Mouse (Mus musculus): Measurements from ENCODE around the gene Gm10491. TPM values are rescaled to one million over a fixed set of nuclear protein-coding genes. Genes with fewer than 3 reads are reported as not detected.
"Not testable (repeated sequence)": the region's sequence is repeated elsewhere in the genome, so short reads cannot be mapped to it uniquely, and the experiment has no call there.

Gm10491 gene
- polyA plus RNA-seq, 1 experiment, result not detected

DNA sequence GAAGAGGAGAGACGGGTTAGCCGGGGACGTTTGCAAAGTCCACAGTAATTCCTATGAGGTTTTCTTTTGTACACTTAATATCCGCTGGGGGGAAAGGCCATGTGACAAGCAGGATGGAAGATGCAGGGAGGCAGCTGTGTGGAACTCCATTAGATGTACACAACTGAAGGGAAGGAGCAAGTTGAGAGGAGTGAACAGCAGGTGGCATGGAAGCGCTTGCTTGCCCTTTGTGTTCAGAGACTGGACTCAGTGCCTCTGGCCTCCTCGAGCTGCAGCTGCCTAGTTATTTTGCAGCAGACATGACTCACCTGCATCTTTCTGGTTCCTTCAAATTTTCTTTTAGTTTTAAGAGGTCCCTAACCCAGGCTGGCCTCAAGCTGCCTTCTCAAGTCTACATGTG lies 2.8 kb upstream of the Gm10491 start:
- H3K36me3 ChIP-seq (ENCODE audit: control insufficient read depth, insufficient read depth, low read length), result no peaks in the 10 kb centered on the region
- TF ChIP-seq POLR2A (IDR thresholded peaks at IDR 0.05; ENCODE audit: control insufficient read depth, low read depth, low read length), result no peak
- H3K27ac ChIP-seq (ENCODE audit: control insufficient read depth, insufficient read depth, low read depth, low read length), result no peak overlapping the region
- no peak overlapping the region for H3K4me3 ChIP-seq (ENCODE audit: control insufficient read depth, low read depth, low read length)
- H3K27me3 ChIP-seq (ENCODE audit: control insufficient read depth, insufficient read depth, low read length), result no peaks in the 10 kb centered on the region
- no peaks in the 10 kb centered on the region for H3K4me1 ChIP-seq (ENCODE audit: control insufficient read depth, insufficient read depth, low read length)

GRCm38 (mm10) chrX:7909242-7909641 lies 1.6 kb upstream of the Gm10491 start, which contains the start of gene Gm10490:
TSS of gene Gm10490 (plus strand) at chrX:7909542.
- H3K27ac ChIP-seq (ENCODE audit: control insufficient read depth, insufficient read depth, low read depth, low read length); H3K4me1 ChIP-seq (ENCODE audit: control insufficient read depth, insufficient read depth, low read length); H3K27me3 ChIP-seq (ENCODE audit: control insufficient read depth, insufficient read depth, low read length); H3K4me3 ChIP-seq (ENCODE audit: control insufficient read depth, low read depth, low read length); H3K36me3 ChIP-seq (ENCODE audit: control insufficient read depth, insufficient read depth, low read length): not testable (repeated sequence)

GRCm38 (mm10) chrX:7904441-7904840 lies 3.2 kb downstream of the Gm10491 start:
- TF ChIP-seq POLR2A (IDR thresholded peaks at IDR 0.05; ENCODE audit: control insufficient read depth, low read depth, low read length) (no peak), CTCF (IDR thresholded peaks at IDR 0.05; ENCODE audit: control insufficient read depth, insufficient read depth, insufficient replicate concordance, low read depth, low read length) (no peak)
- Histone ChIP-seq H3K4me1 (ENCODE audit: control insufficient read depth, insufficient read depth, low read length) (no peaks in the 10 kb centered on the region; the same call in 1 of the 2 replicates), H3K27ac (ENCODE audit: control insufficient read depth, insufficient read depth, low read depth, low read length) (no peak overlapping the region)

GRCm38 (mm10) chrX:7898880-7899874 lies 8.5 kb downstream of the Gm10491 start, which contains the start of the genes Pqbp1 and Timm17b:
TSS of gene Pqbp1 (minus strand) at chrX:7899269.
TSS of gene Timm17b (plus strand) at chrX:7899357.
- TF ChIP-seq POLR2A (IDR thresholded peaks at IDR 0.05; ENCODE audit: control insufficient read depth, low read depth, low read length) (peak; percentile 55), CTCF (IDR thresholded peaks at IDR 0.05; ENCODE audit: control insufficient read depth, insufficient read depth, insufficient replicate concordance, low read depth, low read length) (no peak)
- H3K27ac ChIP-seq (ENCODE audit: control insufficient read depth, insufficient read depth, low read depth, low read length), result peak within 1 kb of the TSS; percentile 95
- peak within 1 kb of the TSS; percentile 91 for H3K4me3 ChIP-seq (ENCODE audit: control insufficient read depth, low read depth, low read length)
- H3K27me3 ChIP-seq (ENCODE audit: control insufficient read depth, insufficient read depth, low read length), result no peaks in the 10 kb centered on the region
- H3K36me3 ChIP-seq (ENCODE audit: control insufficient read depth, insufficient read depth, low read length), result no peaks in the 10 kb centered on the region
- H3K4me1 ChIP-seq (ENCODE audit: control insufficient read depth, insufficient read depth, low read length), result no peaks in the 10 kb centered on the region; the same call in 1 of the 2 replicates

More at GRCm38 (mm10) chrX:7904441-7904840, 3.2 kb downstream of the Gm10491 start:
- Histone ChIP-seq H3K4me3 (ENCODE audit: control insufficient read depth, low read depth, low read length) (no peak overlapping the region), H3K27me3 (ENCODE audit: control insufficient read depth, insufficient read depth, low read length) (no peaks in the 10 kb centered on the region), H3K36me3 (ENCODE audit: control insufficient read depth, insufficient read depth, low read length) (no peaks in the 10 kb centered on the region)

GRCm38 (mm10) chrX:7898211-7898610 lies 9.4 kb downstream of the Gm10491 start:
- H3K27ac ChIP-seq (ENCODE audit: control insufficient read depth, insufficient read depth, low read depth, low read length), result peak overlapping the region; percentile 87

GRCm38 (mm10) chrX:7883841-7884567 lies 23.6 kb downstream of the Gm10491 start, which contains the start of gene Slc35a2:
TSS of gene Slc35a2 (plus strand) at chrX:7884028.
- peak; percentile 74 for TF ChIP-seq POLR2A (IDR thresholded peaks at IDR 0.05; ENCODE audit: control insufficient read depth, low read depth, low read length)
- TF ChIP-seq CTCF (IDR thresholded peaks at IDR 0.05; ENCODE audit: control insufficient read depth, insufficient read depth, insufficient replicate concordance, low read depth, low read length), result no peak
- Histone ChIP-seq H3K27ac (ENCODE audit: control insufficient read depth, insufficient read depth, low read depth, low read length) (peak within 1 kb of the TSS; percentile 96), H3K4me1 (ENCODE audit: control insufficient read depth, insufficient read depth, low read length) (peaks cover 11% of the 10 kb centered on the region), H3K36me3 (ENCODE audit: control insufficient read depth, insufficient read depth, low read length) (no peaks in the 10 kb centered on the region), H3K27me3 (ENCODE audit: control insufficient read depth, insufficient read depth, low read length) (no peaks in the 10 kb centered on the region), H3K4me3 (ENCODE audit: control insufficient read depth, low read depth, low read length) (peak within 1 kb of the TSS; percentile 98)

More at GRCm38 (mm10) chrX:7898211-7898610, 9.4 kb downstream of the Gm10491 start:
- Histone ChIP-seq H3K4me3 (ENCODE audit: control insufficient read depth, low read depth, low read length) (peak overlapping the region; percentile 91), H3K27me3 (ENCODE audit: control insufficient read depth, insufficient read depth, low read length) (no peaks in the 10 kb centered on the region), H3K36me3 (ENCODE audit: control insufficient read depth, insufficient read depth, low read length) (no peaks in the 10 kb centered on the region), H3K4me1 (ENCODE audit: control insufficient read depth, insufficient read depth, low read length) (peaks cover 2% of the 10 kb centered on the region)
- no peak for TF ChIP-seq POLR2A (IDR thresholded peaks at IDR 0.05; ENCODE audit: control insufficient read depth, low read depth, low read length)
- TF ChIP-seq CTCF (IDR thresholded peaks at IDR 0.05; ENCODE audit: control insufficient read depth, insufficient read depth, insufficient replicate concordance, low read depth, low read length), result no peak

DNA sequence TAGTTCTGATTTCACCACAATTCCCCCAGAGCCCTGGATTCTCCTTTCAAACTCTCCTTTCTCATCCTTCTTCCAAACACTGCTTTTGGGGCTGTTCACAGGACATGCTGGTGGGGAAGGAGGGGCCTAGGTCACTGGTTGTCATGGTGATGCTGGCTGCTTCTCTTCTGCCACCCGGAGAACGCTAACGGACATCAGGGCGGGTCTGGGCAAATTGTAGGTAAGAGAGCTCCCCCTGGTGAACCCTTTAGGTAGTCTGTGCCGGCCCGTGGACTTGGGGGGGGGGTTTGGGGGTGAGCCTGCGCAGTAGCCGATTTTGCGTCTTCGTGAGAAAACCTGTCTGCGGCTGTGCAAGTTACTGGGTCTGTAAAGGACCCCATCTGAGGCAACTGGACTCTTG lies 27.8 kb downstream of the Gm10491 start:
- Histone ChIP-seq H3K4me1 (ENCODE audit: control insufficient read depth, insufficient read depth, low read length) (peaks cover 16% of the 10 kb centered on the region), H3K4me3 (ENCODE audit: control insufficient read depth, low read depth, low read length) (peak overlapping the region; percentile 50), H3K27ac (ENCODE audit: control insufficient read depth, insufficient read depth, low read depth, low read length) (peak overlapping the region; percentile 80), H3K36me3 (ENCODE audit: control insufficient read depth, insufficient read depth, low read length) (no peaks in the 10 kb centered on the region), H3K27me3 (ENCODE audit: control insufficient read depth, insufficient read depth, low read length) (no peaks in the 10 kb centered on the region)
- 0 out of 2 replicates have a peak, but pooled peaks have one; percentile 13 for TF ChIP-seq CTCF (IDR thresholded peaks at IDR 0.05; ENCODE audit: control insufficient read depth, insufficient read depth, insufficient replicate concordance, low read depth, low read length)
- 0 out of 2 replicates have a peak, but pooled peaks have one; percentile 19 for TF ChIP-seq POLR2A (IDR thresholded peaks at IDR 0.05; ENCODE audit: control insufficient read depth, low read depth, low read length)

Data from testis, adult 2 months (tissue).